Mouse (Mus musculus) A20 (cell line): ENCODE data around the gene Ptprc.

Source experiments
- DNase-seq: peaks from one replicate; pipeline ENCODE4 v3.0.0-alpha.2; 2011; ENCODE audit warnings: low read depth, low spot score

Gene Ptprc

DNA sequence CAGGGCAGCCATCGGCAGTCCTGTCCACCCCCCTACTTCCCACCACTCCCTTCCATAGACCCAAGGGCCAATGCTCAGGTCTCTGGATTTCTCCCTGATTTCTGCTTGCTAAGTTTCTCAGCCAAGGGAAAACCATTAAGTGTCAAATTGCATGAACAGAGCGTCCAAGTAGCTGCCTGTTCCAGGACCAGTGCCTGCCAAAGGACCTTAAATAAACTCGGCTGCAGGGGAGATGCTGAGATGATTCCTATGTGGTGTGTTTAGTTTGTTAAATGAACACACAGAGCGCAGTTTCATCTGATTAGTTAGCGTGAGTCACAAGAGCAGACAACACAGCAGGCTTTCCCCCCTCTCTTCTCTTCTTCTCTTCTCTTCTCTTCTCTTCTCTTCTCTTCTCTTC lies 135.0 kb downstream of the Ptprc start:
- DNase-seq, result no peak

DNA sequence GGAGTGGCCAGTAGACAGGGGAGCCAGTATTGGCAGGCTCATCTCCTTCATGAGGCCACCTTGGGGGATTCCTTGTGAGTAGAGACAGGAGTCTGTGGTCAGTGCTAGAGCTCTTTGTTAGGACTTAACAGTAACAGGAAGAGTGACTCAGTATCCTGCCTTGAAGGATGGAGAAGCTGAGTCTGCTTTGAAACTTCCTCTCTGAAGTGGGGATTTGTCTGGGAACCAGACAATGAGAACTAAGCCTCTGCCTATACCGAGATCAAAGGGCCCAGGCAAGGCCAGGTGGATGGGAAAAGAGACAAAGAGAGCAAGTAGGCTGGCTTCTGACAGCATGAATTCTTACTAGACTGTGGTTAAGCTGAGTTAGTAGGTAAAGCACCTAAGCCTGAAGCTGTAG lies 136.3 kb downstream of the Ptprc start:
- DNase-seq, result no peak

DNA sequence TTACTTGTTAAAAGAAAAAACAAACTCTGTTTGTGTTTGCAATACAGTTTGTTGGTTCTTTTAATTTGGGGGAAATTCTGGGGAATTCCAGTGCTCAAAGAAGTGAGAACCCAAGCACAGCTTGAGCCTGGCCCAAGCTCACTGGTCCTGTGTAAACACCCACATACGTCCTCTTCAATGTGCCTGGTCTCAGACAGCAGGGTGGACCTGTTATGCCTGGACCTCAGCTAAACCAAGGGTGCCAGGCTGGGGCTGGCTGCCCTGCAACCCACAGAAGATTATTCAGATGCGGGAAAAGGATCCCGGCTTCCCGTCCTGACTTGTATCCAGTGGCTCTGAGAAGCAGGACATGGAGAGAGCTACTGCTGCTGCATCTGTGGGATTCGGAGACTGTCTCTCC lies 138.0 kb downstream of the Ptprc start:
- DNase-seq, result peak; percentile 65

DNA sequence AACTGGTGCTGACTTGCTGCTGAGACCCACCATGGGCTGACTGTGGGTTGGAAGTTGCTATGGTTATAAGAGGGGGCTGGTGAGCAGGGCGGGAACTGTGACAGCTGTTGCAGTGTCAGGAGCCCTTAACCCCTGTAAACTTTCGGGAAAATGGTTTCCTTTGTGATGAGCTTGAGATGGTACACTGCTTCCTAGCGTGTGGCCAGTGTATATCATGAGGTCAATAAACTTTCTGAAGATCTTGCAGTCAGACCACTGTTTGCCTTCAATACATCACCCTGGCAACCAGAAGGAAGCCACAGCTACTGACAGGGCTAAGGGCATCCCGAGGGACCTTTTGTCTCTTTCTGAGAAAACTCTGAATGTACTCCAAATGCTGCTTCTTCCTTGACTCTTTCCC lies 145.9 kb downstream of the Ptprc start:
- DNase-seq, result no peak

DNA sequence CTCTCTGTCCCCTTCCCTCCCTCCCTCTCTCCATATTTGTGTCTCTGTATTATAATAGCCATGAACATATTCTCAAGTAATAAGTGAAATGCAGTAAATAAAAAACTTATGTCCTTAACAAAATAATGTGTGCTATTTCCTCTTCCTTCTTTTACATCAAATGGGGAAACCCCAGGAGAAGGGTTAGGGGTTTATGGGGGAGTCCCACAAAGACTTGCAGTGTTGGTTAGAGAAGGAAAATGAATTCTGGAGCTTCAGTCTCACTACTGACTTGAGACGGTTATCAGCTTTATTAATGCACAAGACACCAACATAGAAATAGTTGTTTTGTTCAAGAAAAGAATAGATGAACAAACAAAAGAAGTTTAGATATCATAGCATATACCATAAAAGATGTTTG lies 150.2 kb downstream of the Ptprc start:
- no peak for DNase-seq

DNA sequence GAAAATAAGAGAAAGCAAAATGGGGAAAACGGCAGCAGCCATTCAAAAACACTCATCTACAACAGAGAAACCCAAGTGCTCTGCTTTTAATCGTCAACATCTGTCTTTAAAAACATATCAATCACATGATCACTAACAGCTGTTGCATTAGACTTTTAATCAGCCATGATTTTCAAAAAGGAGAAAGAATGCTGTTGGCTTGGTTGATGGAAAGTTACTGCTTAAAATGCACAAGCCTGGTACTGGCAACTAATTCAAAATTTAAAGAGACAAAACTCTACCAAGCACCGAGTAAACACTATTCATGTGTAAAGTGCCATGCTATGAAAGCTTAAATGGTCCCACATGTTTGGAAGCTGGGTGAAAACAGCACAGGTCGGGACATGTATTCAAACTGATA lies 151.9 kb downstream of the Ptprc start:
- DNase-seq, result no peak

DNA sequence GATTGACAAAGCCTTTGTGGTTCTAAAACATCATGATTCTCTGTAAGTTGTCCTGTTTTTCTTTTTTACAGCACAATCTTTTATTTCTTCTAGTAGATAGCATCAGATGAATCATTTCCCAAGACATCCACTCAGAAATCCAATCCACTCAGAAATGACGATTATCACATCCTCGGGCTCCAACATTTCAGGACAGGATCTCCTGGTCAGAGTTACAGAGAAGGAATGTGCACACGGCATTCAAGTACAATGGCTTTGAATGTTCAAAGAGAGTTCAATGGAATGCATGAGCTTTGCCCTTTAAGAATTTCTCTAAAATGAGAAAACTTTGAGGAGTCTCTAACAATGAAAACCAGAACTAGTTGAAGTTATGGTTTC lies 152.6 kb downstream of the Ptprc start:
- DNase-seq, result no peak

DNA sequence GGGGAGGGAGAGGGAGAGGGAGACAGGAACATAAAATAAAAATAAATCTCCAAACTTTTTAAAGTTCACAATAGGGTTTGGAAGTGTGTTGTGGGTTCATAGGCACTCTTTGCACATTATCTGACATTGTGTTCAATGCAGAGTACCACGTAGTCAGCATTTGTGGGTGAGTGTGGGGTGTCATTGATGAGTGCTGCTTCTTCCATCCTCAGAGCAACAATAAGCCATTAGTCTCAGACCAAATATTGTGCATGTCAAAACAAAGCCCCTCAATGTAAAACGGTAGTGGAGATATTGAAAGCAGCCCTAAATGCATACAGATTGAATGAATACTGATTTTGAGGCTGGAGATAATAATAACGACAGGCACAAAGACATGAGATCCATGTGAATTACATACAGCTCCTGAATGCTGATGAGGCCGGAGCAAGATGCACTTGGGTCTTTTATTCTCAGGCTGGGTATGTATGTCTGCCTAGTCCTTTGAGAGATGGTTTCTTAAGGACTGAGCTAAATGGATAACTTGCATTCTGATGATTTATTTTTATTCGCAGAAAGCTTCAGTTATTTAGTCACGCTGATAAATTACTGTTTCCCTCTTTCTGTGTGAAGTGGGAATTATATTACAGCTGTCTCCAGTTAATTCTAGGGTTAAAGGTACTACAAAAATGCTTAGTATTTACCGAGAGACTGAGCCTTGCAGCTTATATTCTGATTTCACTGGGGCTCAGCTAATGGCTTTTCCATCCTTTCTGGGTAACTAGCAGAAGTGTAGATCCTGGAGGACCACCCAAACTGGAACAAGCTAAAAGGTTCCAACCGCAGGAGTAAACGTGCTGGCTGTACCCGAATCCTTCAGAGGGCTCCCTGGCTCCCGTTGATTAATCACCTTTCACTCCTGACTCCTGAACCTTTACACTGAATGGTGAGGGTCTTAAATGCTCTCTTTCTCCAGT lies 153.3 kb downstream of the Ptprc start:
- DNase-seq, result no peak
